Mouse (Mus musculus) CH12.LX (cell line): ENCODE measurements at regions not wholly inside any gene's neighbourhood (a gene's known extent, or its start where the extent isn't known, plus 50 kb on each side); places are given as distances from the start of the nearest gene placed in this dataset.
"Not testable (repeated sequence)": the region's sequence is repeated elsewhere in the genome, so short reads cannot be mapped to it uniquely, and the experiment has no call there.

Experiments
- DNase-seq: peaks from one replicate; pipeline ENCODE4 v3.0.0-alpha.2; 2013; ENCODE audit errors: extremely low read depth
- H3K27ac ChIP-seq: 2 replicates; pipeline ENCODE4 v1.5.1; 2012; ENCODE audit warnings: low read depth, mild to moderate bottlenecking, control low read depth, moderate library complexity; ENCODE audit not compliant: insufficient read depth
- H3K27me3 ChIP-seq: replicated peaks from 2 replicates; pipeline ENCODE3; 2012; ENCODE audit warnings: inconsistent platforms
- H3K36me3 ChIP-seq, 2 experiments: replicated peaks in 1 of 2; 2 replicates each; pipeline versions ENCODE3 to v1.6.1; 2012; ENCODE audit warnings: inconsistent platforms in 1 of 2, low read length in 1 of 2, mild to moderate bottlenecking in 1 of 2, mixed read lengths in 1 of 2, moderate library complexity in 1 of 2; ENCODE audit not compliant: control insufficient read depth in 1 of 2, insufficient read depth in 1 of 2
- H3K4me1 ChIP-seq, 2 experiments: 2 replicates each; pipeline ENCODE4 v1.6.1; 2012; ENCODE audit warnings: inconsistent platforms in 1 of 2, moderate library complexity in 1 of 2; ENCODE audit not compliant: insufficient read depth in 2 of 2, control insufficient read depth in 1 of 2
- H3K4me2 ChIP-seq: 2 replicates; pipeline ENCODE4 v1.6.1; 2012; ENCODE audit warnings: low read depth, mild to moderate bottlenecking, control low read depth; ENCODE audit not compliant: poor library complexity, insufficient read depth, severe bottlenecking
- H3K4me3 ChIP-seq, 3 experiments: fragments of 150-350 bp in 1 of 3; sonication (generic) in 1 of 3; replicated peaks in 1 of 3; 2 replicates each; pipeline versions ENCODE3 to v1.5.1; 2011 to 2012; ENCODE audit warnings: low read depth in 2 of 3, low read length in 2 of 3, mild to moderate bottlenecking in 2 of 3, moderate library complexity in 2 of 3, control low read depth in 1 of 3, improper control_type of control experiment in 1 of 3, inconsistent platforms in 1 of 3, mixed read lengths in 1 of 3; ENCODE audit not compliant: poor library complexity in 1 of 3
- H3K79me2 ChIP-seq: replicated peaks from 2 replicates; pipeline ENCODE4 v1.6.1; 2012; ENCODE audit warnings: mild to moderate bottlenecking, moderate library complexity; ENCODE audit not compliant: control insufficient read depth, poor library complexity, insufficient read depth, severe bottlenecking; ENCODE audit errors: extremely low read depth
- H3K9ac ChIP-seq: 2 replicates; pipeline ENCODE4 v1.6.1; 2012; ENCODE audit warnings: low read depth, mild to moderate bottlenecking, control low read depth, moderate library complexity; ENCODE audit not compliant: insufficient read depth
- H3K9me3 ChIP-seq: replicated peaks from 2 replicates; pipeline ENCODE3; 2012; ENCODE audit warnings: low read length, inconsistent platforms, mixed read lengths
- BHLHE40 ChIP-seq: IDR thresholded peaks from 2 replicates; pipeline ENCODE4 v1.6.1; 2011; ENCODE audit warnings: mild to moderate bottlenecking, low read depth, low read length, improper control_type of control experiment
- CHD1 ChIP-seq: IDR thresholded peaks from 2 replicates; pipeline ENCODE4 v1.6.1; 2012; ENCODE audit warnings: low read depth, low read length, improper control_type of control experiment, inconsistent platforms
- EP300 ChIP-seq: IDR thresholded peaks from 2 replicates; pipeline ENCODE4 v1.6.1; 2011; ENCODE audit warnings: low read length, improper control_type of control experiment
- HCFC1 ChIP-seq: IDR thresholded peaks from 2 replicates; pipeline ENCODE4 v1.6.1; 2012; ENCODE audit warnings: low read depth, mild to moderate bottlenecking, inconsistent platforms, low read length, improper control_type of control experiment
- JUN ChIP-seq: IDR thresholded peaks from 2 replicates; pipeline ENCODE4 v1.6.1; 2011; ENCODE audit warnings: low read depth, mild to moderate bottlenecking, low read length, improper control_type of control experiment, moderate library complexity; ENCODE audit not compliant: insufficient read depth
- JUND ChIP-seq: conservative IDR thresholded peaks from 2 replicates; pipeline ENCODE4 v1.6.1; 2011; ENCODE audit warnings: low read depth, low read length, improper control_type of control experiment
- KAT2A ChIP-seq: IDR thresholded peaks from 2 replicates; pipeline ENCODE4 v1.6.1; 2012; ENCODE audit warnings: low read length, improper control_type of control experiment, inconsistent platforms; ENCODE audit not compliant: insufficient replicate concordance
- MAFK ChIP-seq: IDR thresholded peaks from 2 replicates; pipeline ENCODE4 v1.6.1; 2011; ENCODE audit warnings: low read length, improper control_type of control experiment; ENCODE audit not compliant: insufficient replicate concordance
- MEF2A ChIP-seq: IDR thresholded peaks from 2 replicates; pipeline ENCODE4 v1.6.1; 2014; ENCODE audit warnings: low read depth, mild to moderate bottlenecking, inconsistent platforms, low read length, improper control_type of control experiment, borderline replicate concordance
- MXI1 ChIP-seq: IDR thresholded peaks from 2 replicates; pipeline ENCODE4 v1.6.1; 2011; ENCODE audit warnings: mild to moderate bottlenecking, low read depth, low read length, improper control_type of control experiment
- PAX5 ChIP-seq: IDR thresholded peaks from 2 replicates; pipeline ENCODE4 v1.6.1; 2012; ENCODE audit warnings: low read length, inconsistent platforms, mixed read lengths
- POLR2A ChIP-seq: IDR thresholded peaks from 2 replicates; pipeline ENCODE4 v1.6.1; 2011; ENCODE audit warnings: low read depth, mild to moderate bottlenecking, improper control_type of control experiment, low read length
- UBTF ChIP-seq: IDR thresholded peaks from 2 replicates; pipeline ENCODE4 v1.6.1; 2012; ENCODE audit warnings: low read depth, mild to moderate bottlenecking, inconsistent platforms, low read length, improper control_type of control experiment, moderate library complexity
- ZKSCAN1 ChIP-seq: IDR thresholded peaks from 2 replicates; pipeline ENCODE4 v1.6.1; 2012; ENCODE audit warnings: low read depth, inconsistent platforms, low read length, improper control_type of control experiment, borderline replicate concordance
- dilution Hi-C: fragments of 300-500 bp; cut with MboI; formaldehyde crosslinking; loops from 2 replicates; pipeline ENCODE4 v1.14.3; 2020; ENCODE audit warnings: low sequenced_read_pairs; ENCODE audit not compliant: extremely low pct_unique_long_range_greater_than_20kb, extremely low pct_ligation_motif_present
- in situ Hi-C: fragments of 300-500 bp; cut with MboI; formaldehyde crosslinking; loops from 3 replicates; pipeline ENCODE4 v1.14.3; 2019; ENCODE audit warnings: low sequenced_read_pairs, low pct_ligation_motif_present, low pct_unique_long_range_greater_than_20kb, mixed read lengths

DNA sequence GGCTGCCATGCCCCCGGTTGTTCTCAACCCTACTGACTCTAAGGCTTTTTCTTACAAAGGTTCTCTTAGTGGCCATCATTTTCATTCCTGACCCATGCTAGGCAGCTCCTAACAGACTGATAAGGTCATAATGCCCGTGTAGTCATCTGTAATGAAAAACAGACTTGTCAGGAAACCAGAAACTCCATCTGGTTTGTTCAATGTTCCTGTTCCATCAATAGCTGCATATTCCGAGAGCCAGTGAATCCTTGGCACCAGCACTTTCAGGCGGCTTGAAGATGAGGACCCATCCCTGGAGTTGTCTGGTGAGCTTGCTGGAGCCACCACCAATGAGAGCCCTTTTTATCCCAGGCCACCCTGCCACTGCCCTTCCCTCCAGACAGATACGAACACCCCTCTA lies 181.7 kb upstream of the Klf14 start:
- no peak overlapping the region for H3K4me3 ChIP-seq
- H3K4me1 ChIP-seq: no peaks in the 10 kb centered on the region
- no peaks in the 10 kb centered on the region; the same call in 1 of the 2 replicates for H3K79me2 ChIP-seq

GRCm38 (mm10) chr6:31141486-31141885 lies 182.6 kb upstream of the Klf14 start:
- no peaks in the 10 kb centered on the region for H3K9me3 ChIP-seq
- in situ Hi-C loops: no loop called here
- peaks cover 36 to 82% of the 10 kb centered on the region in 2 experiments for H3K36me3 ChIP-seq
- H3K4me2 ChIP-seq: no peak overlapping the region
- no peak overlapping the region for H3K4me3 ChIP-seq
- H3K9ac ChIP-seq: no peak overlapping the region
- H3K4me1 ChIP-seq: no peaks in the 10 kb centered on the region
- no peaks in the 10 kb centered on the region; the same call in 1 of the 2 replicates for H3K79me2 ChIP-seq
- no peaks in the 10 kb centered on the region for H3K27me3 ChIP-seq
- DNase-seq: no peak
- dilution Hi-C loops: no loop called here
- TF ChIP-seq UBTF (no peak), JUN (no peak), MXI1 (no peak), BHLHE40 (no peak)
- no peak overlapping the region for H3K27ac ChIP-seq

More for the DNA sequence above, 181.7 kb upstream of the Klf14 start:
- peaks cover 35 to 82% of the 10 kb centered on the region in 2 experiments for H3K36me3 ChIP-seq
- no peak for DNase-seq
- dilution Hi-C loops (no loop called here), in situ Hi-C loops (no loop called here)
- H3K4me2 ChIP-seq: no peak overlapping the region
- no peaks in the 10 kb centered on the region for H3K27me3 ChIP-seq
- no peaks in the 10 kb centered on the region for H3K9me3 ChIP-seq
- H3K27ac ChIP-seq: no peak overlapping the region
- H3K9ac ChIP-seq: no peak overlapping the region
- TF ChIP-seq PAX5 (no peak), EP300 (no peak), JUN (no peak), MEF2A (no peak), KAT2A (no peak), HCFC1 (no peak), MXI1 (no peak), ZKSCAN1 (no peak), POLR2A (no peak), MAFK (no peak), CHD1 (no peak), JUND (no peak)
- TF ChIP-seq, all 38 proteins: peak for 0

GRCm38 (mm10) chr6:31142479-31143007 lies 183.7 kb upstream of the Klf14 start:
- dilution Hi-C loops, DNase-seq, H3K4me1 ChIP-seq, H3K79me2 ChIP-seq, in situ Hi-C loops, H3K27ac ChIP-seq, H3K4me3 ChIP-seq, H3K27me3 ChIP-seq, H3K4me2 ChIP-seq, H3K9me3 ChIP-seq, H3K9ac ChIP-seq: not testable (repeated sequence)
- peaks cover 37 to 82% of the 10 kb centered on the region in 2 experiments for H3K36me3 ChIP-seq
